Mouse (Mus musculus) monocyte, adult 2 months (primary cell): ENCODE results near the gene Ntng2.

Source experiments
- DNase-seq, 2 experiments: peaks; one replicate each; pipeline ENCODE4 v3.0.0; 2022; ENCODE audit warnings: low spot score in 2 of 2, low read depth in 1 of 2

Ntng2 gene

GRCm38 (mm10) chr2:29192629-29193278 is 60.1 kb downstream of the Ntng2 start:
- DNase-seq, result no peak

DNA sequence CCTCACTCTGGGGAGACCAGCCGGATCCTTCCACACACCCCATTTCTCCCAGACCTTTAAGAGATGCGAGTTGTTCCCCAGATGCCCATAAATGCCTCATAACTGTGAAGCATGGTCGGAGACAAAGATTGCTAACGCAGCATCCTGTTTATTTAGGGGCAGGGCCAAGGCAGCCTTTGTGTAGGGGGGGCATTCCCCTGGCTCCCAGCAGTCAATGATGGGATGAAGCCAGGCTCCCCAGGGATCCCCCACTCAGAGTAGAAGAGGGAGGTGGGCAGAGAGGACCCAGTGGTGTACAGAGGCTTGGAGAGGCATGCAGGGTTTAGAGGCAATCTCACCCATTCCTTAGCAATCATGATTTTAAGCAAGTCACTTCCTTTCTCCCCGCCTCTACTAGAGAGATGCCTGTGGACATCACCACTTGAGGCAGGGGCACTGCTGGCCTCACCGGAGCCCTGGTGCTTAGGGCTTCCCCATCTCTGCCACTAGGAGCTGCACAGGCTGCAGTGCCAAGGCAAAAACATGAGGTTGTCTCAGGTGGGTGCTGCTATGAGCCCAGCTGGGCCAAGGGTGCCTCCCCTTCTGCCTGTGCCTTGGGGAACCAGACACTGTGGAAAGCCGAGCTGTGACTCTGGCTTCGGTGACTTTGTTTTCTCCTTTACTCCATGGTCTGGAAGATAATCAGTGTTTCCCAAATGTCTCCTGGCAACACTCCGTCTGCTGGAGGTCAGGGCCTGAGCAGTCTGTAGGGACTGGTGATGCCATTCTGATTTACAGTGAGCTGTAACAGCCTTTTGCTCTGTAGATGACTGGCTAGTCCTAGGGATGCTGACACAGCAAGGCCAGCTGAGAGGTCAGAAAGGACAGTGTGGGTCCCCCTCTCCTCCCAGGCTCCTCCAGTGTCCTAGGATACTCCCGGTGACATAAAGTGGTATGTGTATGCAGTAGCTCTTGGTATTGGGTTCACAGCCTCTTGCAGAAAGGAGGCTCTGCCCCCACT is 61.3 kb downstream of the Ntng2 start:
- no peak for DNase-seq

GRCm38 (mm10) chr2:29190392-29190791 is 62.4 kb downstream of the Ntng2 start:
- DNase-seq, result no peak

DNA sequence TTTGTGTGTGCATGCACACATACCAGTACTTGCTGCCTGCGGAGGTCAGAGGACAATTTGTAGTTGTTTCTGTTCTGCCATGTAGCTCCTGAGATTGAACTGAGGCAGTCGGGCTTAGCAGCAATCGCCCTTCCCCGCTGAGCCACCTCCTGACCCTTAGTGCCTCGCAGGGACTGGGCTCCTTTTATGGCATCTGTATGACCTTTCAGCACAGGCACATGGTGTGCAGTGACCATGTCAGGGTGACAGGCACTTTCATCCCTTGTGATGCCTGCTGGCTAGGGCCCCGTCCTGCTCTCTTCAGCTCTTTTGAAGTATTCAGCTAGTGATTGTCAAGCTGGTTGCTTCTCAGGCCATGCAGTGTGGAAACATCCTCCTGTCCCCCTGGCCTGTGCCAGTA is 66.6 kb downstream of the Ntng2 start:
- no peak for DNase-seq

GRCm38 (mm10) chr2:29183266-29183924 is 69.4 kb downstream of the Ntng2 start:
- no peak for DNase-seq

- no peak for DNase-seq
Measured at GRCm38 (mm10) chr2:29181111-29181510, 71.7 kb downstream of the Ntng2 start.

- no peak for DNase-seq
Measured at GRCm38 (mm10) chr2:29179810-29180209, 73.0 kb downstream of the Ntng2 start.

GRCm38 (mm10) chr2:29174887-29175286 is 77.9 kb downstream of the Ntng2 start:
- no peak for DNase-seq

DNA sequence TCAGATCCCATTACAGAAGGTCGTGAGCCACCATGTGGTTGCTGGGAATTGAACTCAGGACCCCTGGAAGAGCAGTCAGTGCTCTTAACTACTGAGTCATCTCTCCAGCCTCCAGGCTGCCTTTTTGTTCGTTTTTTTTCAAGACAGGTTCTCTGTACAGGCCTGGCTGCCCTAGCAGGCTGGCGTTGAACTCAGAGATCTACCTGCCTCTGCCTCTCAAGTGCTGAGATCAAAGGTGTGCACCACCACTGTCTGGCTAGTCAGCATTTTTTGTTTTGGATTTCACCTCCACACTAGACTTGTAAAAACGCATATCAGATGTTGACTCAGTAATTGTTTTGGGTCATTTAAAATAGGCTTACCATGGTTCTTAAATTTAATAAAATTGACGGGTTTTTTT is 84.7 kb downstream of the Ntng2 start:
- no peak for DNase-seq

GRCm38 (mm10) chr2:29151941-29152340 is 100.9 kb downstream of the Ntng2 start:
- DNase-seq, result no peak
